Mouse (Mus musculus) lung, embryonic 14.5 days (tissue): Measurements from ENCODE around the gene B3gat2. TPM values are rescaled to one million over a fixed set of nuclear protein-coding genes. Genes with fewer than 3 reads are reported as not detected.

Experiments
- ATAC-seq: fragments of 200-750 bp; cut with Nextera tagmentation; 2 replicates; pipeline ENCODE4 v1.8.0; 2017; ENCODE audit warnings: mild to moderate bottlenecking, moderate TSS enrichment, moderate library complexity; ENCODE audit not compliant: insufficient read depth
- DNase-seq: peaks from one replicate; pipeline ENCODE4 v3.0.0-alpha.2; 2015
- H3K27ac ChIP-seq: fragments of 300-500 bp; sonication (generic); 2 replicates; pipeline ENCODE4 v1.5.1; 2014; ENCODE audit warnings: low read depth, mild to moderate bottlenecking, moderate library complexity
- H3K27me3 ChIP-seq: fragments of 300-500 bp; sonication (generic); 2 replicates; pipeline ENCODE4 v1.6.1; 2014; ENCODE audit warnings: low read length, control low read depth; ENCODE audit not compliant: insufficient read depth
- H3K36me3 ChIP-seq: fragments of 300-500 bp; sonication (generic); 2 replicates; pipeline ENCODE4 v1.6.1; 2014; ENCODE audit warnings: control low read depth; ENCODE audit not compliant: insufficient read depth
- H3K4me1 ChIP-seq: fragments of 300-500 bp; sonication (generic); 2 replicates; pipeline ENCODE4 v1.6.1; 2014; ENCODE audit warnings: antibody characterized with exemption, control low read depth; ENCODE audit not compliant: insufficient read depth
- H3K4me2 ChIP-seq: fragments of 300-500 bp; sonication (generic); 2 replicates; pipeline ENCODE4 v1.6.1; 2014; ENCODE audit warnings: mild to moderate bottlenecking
- H3K4me3 ChIP-seq: fragments of 300-500 bp; sonication (generic); 2 replicates; pipeline ENCODE4 v1.5.1; 2014; ENCODE audit warnings: low read depth, low read length
- H3K9ac ChIP-seq: fragments of 300-500 bp; sonication (generic); 2 replicates; pipeline ENCODE4 v1.6.1; 2014
- H3K9me3 ChIP-seq: fragments of 300-500 bp; sonication (generic); 2 replicates; pipeline ENCODE4 v1.6.1; 2016; ENCODE audit warnings: low read depth, low read length, control low read depth
- CTCF ChIP-seq: IDR thresholded peaks from 2 replicates; pipeline ENCODE4 v1.5.1; 2016; ENCODE audit warnings: antibody characterized with exemption, low read depth
- WGBS: fragments of 180-500 bp; shearing (Covaris S2); extraction: QIAGEN DNeasy Blood & Tissue Kit; methylation state at CpG from one replicate; pipeline ENCODE4 v1.1.7; 2014; 5-methylcytosine and 5-hydroxymethylcytosine counted together
- polyA plus RNA-seq: library from polyadenylated mRNA; unstranded; fragments of >200 nt; fragmentation: Nextera tagmentation; extraction: Ambion mirVana; gene quantifications from 2 replicates; pipeline ENCODE4 v1.2.1, GENCODE M21; 2014

B3gat2 gene
- polyA plus RNA-seq = 0.22 and 0.38 TPM in 2 replicates

DNA sequence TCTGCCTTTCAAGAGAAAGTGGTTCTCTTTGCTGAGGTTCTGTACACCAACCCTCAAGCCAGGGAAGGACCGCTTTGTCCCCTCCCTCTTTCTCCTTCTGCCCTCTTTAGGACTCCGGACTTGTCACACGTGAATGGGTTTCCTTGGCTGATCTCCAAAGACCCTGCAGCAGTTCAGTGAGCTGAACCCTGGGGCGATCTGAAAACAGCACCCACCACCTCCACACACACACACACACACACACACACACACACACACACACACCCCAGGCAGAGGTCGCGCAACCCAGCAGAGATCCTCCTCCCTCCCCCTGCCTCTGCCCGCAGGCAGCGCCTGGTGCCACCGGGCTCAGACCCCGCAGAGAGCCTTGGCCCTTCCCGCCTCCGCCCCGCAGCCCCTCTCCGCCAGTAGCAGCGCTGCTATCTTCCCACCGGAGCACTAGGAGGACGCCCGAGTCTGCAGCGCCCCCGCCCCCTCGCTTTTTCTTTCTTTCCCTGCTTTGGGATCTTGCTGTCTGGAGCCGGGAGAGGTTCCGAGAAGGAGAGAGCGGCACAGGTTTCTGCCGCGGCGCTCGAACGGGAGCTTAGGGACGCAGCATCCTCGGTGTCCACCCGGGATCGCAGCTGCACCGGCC is at the start of gene B3gat2:
TSS of gene B3gat2 (plus strand) at position 252 of the 634 bp plus-strand sequence.
- under 1% methylated on average over 34 of the region's 34 CpGs for WGBS
- H3K36me3 ChIP-seq = no peaks in the 10 kb centered on the region
- ATAC-seq (peak; percentile 33), DNase-seq (peak; percentile 39)
- no peaks in the 10 kb centered on the region for H3K9me3 ChIP-seq
- no peak for TF ChIP-seq CTCF
- peak within 1 kb of the TSS; percentile 52 for H3K4me3 ChIP-seq
- H3K4me1 ChIP-seq = peaks cover 4% of the 10 kb centered on the region; the same call in 1 of the 2 replicates
- H3K9ac ChIP-seq = peak within 1 kb of the TSS; percentile 14; the same call in 1 of the 2 replicates
- no peak within 1 kb of the TSS for H3K27ac ChIP-seq
- peaks cover 38% of the 10 kb centered on the region for H3K27me3 ChIP-seq
- peak within 1 kb of the TSS; percentile 98 for H3K4me2 ChIP-seq

DNA sequence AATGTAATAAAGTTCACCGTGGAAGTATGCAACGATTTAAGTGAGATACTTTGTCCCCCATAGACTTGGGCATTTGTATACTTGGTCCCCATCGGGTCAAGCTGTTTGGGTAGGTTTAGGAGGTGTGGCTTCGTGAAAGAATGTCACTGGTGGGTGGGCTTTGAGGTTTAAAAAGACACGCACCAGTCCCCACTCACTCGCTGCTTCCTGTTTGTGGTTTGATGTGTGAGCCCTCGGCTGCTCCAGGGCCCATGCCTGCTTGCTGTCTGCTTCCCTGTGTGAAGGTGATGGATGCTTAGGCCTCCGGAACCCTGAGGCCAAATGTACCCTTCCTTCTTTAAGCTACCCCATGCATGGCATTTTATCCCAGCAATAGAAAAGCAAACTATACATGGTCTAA is 41.2 kb upstream of the B3gat2 start:
- Histone ChIP-seq H3K4me1 (no peaks in the 10 kb centered on the region), H3K4me3 (no peak overlapping the region), H3K36me3 (no peaks in the 10 kb centered on the region), H3K27ac (no peak overlapping the region), H3K9ac (no peak overlapping the region), H3K27me3 (no peaks in the 10 kb centered on the region), H3K4me2 (no peak overlapping the region), H3K9me3 (no peaks in the 10 kb centered on the region)
- ATAC-seq (no peak), DNase-seq (no peak)
- no peak for TF ChIP-seq CTCF
- WGBS = 74% methylated on average over 8 of the region's 8 CpGs

DNA sequence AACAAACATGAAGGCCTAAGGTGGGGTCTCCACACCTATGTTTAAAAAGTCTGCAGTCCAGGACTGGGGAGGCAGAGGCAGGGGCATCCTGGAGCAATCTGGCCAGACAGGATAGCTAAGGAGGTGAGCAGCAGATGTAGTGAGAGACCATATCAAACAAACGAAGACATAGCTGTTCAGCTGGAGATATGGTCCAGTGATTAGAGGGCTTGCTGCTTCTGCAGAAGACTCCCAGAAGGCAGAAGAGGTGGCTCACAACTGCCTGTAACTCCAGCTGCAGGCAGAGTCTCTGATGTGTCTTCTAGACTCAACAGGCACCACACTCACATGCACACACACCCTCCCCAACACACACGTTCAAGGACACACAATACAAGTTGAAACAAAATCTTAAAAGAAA is 40.5 kb upstream of the B3gat2 start:
- WGBS = 57% methylated on average over 2 of the region's 2 CpGs
- no peak for ATAC-seq
- Histone ChIP-seq H3K4me2 (no peak overlapping the region), H3K9me3 (no peaks in the 10 kb centered on the region), H3K4me3 (no peak overlapping the region), H3K4me1 (no peaks in the 10 kb centered on the region), H3K9ac (no peak overlapping the region), H3K27me3 (no peaks in the 10 kb centered on the region), H3K36me3 (no peaks in the 10 kb centered on the region), H3K27ac (no peak overlapping the region)
- no peak for TF ChIP-seq CTCF
- no peak for DNase-seq

DNA sequence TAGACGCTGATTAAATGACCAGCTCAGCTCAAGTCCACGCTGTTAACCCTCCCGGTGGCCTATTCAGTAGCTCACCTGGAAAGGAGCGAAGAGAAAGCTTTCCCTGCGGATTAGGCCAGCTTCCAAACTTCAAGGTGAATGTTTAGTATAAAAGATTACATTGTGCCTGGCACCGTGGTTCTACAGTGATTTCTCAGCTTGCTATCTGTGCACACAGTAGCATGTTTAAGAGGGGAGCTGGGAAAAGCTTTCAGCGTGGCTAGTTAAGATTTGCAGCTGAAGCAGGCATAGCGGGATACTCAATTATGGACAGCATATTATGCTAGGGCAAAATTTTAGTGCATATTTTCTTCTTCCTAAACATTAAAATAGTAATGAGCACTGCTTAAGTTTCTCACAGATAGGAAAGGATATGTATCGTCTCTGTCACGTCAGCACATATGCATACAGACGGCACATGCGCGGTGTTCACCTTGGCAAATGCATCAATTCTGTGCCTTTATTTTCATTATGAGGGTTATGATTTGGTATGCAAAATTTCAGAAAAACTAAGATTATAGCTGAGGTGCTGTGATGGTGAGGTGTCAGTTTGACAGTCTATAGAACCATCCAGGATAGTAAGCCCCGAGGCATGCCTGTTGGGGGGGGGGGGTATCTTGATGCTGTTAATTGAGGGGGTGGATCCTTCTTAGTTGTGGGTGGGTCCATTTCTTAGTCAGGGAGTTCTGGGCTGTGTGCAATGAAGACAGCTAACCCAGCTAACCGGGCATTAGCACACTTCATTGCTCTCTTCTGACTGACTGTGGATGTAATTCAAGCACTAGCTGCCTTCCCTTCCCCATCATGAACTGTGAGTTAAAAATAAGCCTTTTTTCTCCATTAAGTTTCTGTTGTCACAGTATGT is 38.8 kb upstream of the B3gat2 start:
- 67% methylated on average over 15 of the region's 15 CpGs for WGBS
- H3K9ac ChIP-seq = no peak overlapping the region
- DNase-seq (no peak), ATAC-seq (no peak)
- H3K4me3 ChIP-seq = no peak overlapping the region
- H3K4me1 ChIP-seq = no peaks in the 10 kb centered on the region
- no peak for TF ChIP-seq CTCF
- no peaks in the 10 kb centered on the region for H3K9me3 ChIP-seq
- no peak overlapping the region for H3K27ac ChIP-seq
- H3K36me3 ChIP-seq = no peaks in the 10 kb centered on the region
- H3K4me2 ChIP-seq = no peak overlapping the region
- no peaks in the 10 kb centered on the region for H3K27me3 ChIP-seq

DNA sequence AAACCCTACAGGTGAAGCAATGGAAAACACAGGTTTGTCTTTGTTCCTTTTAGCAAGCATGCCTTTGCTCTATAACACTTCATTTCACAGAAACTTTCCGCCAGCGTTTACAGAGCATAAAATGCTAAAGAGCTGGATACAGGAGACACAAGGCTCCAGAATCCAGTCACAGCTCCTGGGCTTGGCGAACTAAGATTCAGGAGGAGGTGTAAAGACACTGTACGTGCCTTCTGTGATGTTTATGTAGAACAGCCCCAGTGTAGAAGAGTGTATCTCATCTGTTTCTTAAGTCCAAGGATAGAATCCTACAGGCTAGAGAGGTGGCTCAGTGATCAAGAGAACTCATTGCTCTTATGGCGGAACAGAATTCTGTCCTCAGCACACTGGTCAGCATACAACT is 30.2 kb upstream of the B3gat2 start:
- no peak for DNase-seq
- TF ChIP-seq CTCF = no peak
- 86% methylated on average over 5 of the region's 5 CpGs for WGBS

DNA sequence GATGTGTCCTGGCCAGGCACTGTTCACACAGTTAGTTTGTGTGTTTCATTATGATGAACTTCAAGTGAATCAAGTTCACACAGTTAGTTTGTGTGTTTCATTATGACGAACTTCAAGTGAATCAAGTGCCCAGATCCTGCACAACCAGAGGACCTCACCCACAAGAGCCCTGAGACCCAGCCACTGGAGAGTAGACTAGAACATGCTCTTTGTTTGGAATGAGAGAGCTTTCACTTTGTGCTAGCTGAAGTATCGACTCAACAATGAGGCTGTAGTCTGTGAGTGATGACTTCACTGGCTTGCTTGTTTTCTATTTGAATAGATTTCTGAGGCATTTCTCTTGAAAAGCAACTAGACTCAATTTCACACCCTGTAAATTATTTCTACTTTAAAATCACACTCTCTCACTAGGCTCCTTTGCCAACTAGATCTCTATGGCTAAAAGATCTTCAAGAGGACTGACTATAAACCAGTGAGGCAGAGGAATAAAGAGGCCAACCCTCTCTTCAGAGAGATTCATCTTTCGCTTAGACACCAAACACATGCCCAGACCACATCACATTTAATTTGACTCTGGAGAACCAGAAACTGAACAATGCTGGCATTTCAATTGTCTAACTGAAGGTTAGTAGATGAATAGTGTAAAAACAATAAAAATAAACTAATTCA is 10.6 kb upstream of the B3gat2 start:
- DNase-seq = no peak
- TF ChIP-seq CTCF = no peak
- H3K4me3 ChIP-seq = no peak overlapping the region
- H3K9me3 ChIP-seq = no peaks in the 10 kb centered on the region
- no peak overlapping the region for H3K4me2 ChIP-seq
- no peak overlapping the region for H3K9ac ChIP-seq
- no peak overlapping the region for H3K27ac ChIP-seq
- 69% methylated on average over 3 of the region's 3 CpGs for WGBS
- H3K36me3 ChIP-seq = no peaks in the 10 kb centered on the region
- H3K4me1 ChIP-seq = no peaks in the 10 kb centered on the region
- no peaks in the 10 kb centered on the region for H3K27me3 ChIP-seq
- ATAC-seq = no peak

More for the DNA sequence above, 30.2 kb upstream of the B3gat2 start:
- no peaks in the 10 kb centered on the region for H3K9me3 ChIP-seq
- no peak overlapping the region for H3K27ac ChIP-seq
- no peaks in the 10 kb centered on the region for H3K4me1 ChIP-seq
- H3K36me3 ChIP-seq = no peaks in the 10 kb centered on the region
- no peak overlapping the region for H3K9ac ChIP-seq
- no peak overlapping the region for H3K4me2 ChIP-seq
- no peaks in the 10 kb centered on the region for H3K27me3 ChIP-seq
- no peak for ATAC-seq
- H3K4me3 ChIP-seq = no peak overlapping the region

DNA sequence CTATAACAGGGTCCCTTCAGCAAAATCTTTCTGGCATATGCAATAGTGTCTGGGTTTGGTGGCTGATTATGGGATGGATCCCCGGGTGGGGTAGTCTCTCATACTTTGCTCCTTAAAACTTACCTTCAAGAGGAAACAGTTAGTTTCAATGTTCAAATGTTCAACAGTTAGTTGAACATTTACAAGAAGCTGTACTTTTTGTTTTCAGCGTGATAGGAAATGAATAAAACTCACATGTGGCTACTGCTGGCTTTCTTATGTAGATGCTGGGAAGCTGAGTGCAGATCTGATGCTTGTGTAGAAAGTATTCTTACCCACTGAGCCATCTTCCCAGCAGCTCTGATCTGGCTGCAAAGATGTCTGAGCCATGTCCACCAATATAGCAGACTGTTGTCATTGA is 8.5 kb upstream of the B3gat2 start:
- Histone ChIP-seq H3K9me3 (no peaks in the 10 kb centered on the region), H3K4me2 (no peak overlapping the region), H3K27ac (no peak overlapping the region), H3K4me3 (no peak overlapping the region), H3K27me3 (no peaks in the 10 kb centered on the region), H3K9ac (no peak overlapping the region), H3K36me3 (no peaks in the 10 kb centered on the region), H3K4me1 (no peaks in the 10 kb centered on the region)
- 70% methylated on average over 2 of the region's 2 CpGs for WGBS
- ATAC-seq (no peak), DNase-seq (no peak)
- no peak for TF ChIP-seq CTCF
